Mouse (Mus musculus) lung, adult 2 months (tissue): ENCODE measurements around the gene Ago1.

Experiments used
- CTCF ChIP-seq: fragments of 200-500 bp; IDR thresholded peaks from 2 replicates; pipeline ENCODE4 v1.5.1; 2011; ENCODE audit warnings: mild to moderate bottlenecking, low read length, control low read depth; ENCODE audit not compliant: insufficient read depth
- POLR2A ChIP-seq: fragments of 200-500 bp; IDR thresholded peaks from 2 replicates; pipeline ENCODE4 v1.6.1; 2011; ENCODE audit warnings: low read depth, mild to moderate bottlenecking, control low read depth, low read length, borderline replicate concordance; ENCODE audit errors: extremely low read depth

GRCm38 (mm10) chr4:126495453-126495852 is 27.1 kb upstream of the Ago1 start:
- TF ChIP-seq POLR2A (no peak), CTCF (no peak)
